Mouse (Mus musculus) cerebellum, postnatal 36 days (tissue): ENCODE data around the gene Dll4.

Source experiments
- DNase-seq, 2 experiments: peaks; one replicate each; pipeline ENCODE4 v3.0.0; 2021 to 2022; ENCODE audit warnings: mixed read lengths in 2 of 2

Dll4 gene

DNA sequence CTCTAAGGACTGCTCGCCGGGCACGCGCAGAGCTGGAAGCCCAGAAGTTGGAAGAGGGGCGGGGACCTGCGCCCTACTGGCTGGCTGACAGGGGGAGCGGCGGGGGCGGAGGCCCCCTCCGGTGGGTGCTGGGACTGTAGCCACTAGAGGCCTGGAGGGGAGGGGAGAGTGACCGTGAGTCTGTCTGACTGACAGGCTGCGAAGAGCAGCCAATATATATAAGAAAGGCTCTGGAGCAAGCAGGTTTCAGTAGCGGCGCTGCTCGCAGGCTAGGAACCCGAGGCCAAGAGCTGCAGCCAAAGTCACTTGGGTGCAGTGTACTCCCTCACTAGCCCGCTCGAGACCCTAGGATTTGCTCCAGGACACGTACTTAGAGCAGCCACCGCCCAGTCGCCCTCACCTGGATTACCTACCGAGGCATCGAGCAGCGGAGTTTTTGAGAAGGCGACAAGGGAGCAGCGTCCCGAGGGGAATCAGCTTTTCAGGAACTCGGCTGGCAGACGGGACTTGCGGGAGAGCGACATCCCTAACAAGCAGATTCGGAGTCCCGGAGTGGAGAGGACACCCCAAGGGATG, at the start of gene Dll4:
Gene Dll4, plus strand, starts transcription at position 217 of the 576 bp plus-strand sequence.
- DNase-seq, result no peak

DNA sequence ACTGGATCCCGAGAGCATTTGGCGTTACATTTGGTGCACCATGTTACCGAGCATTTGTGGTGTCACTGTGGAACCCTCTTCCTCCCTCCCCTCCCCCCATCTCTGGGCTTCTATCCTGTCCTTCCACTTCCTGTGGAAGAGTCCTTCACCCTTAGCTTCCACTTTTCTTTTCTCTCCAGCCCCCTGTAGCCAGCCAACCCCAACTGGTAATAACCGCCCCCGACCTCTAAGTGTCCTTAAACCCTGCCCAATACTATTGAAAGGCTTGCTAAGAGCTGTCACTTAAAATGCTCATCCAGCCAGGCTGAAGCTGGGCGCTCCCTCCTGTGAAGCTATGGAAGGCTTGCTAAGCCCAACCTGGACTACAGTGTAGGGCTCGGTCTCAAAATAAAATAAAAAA, 48.7 kb upstream of the Dll4 start:
- no peak for DNase-seq

DNA sequence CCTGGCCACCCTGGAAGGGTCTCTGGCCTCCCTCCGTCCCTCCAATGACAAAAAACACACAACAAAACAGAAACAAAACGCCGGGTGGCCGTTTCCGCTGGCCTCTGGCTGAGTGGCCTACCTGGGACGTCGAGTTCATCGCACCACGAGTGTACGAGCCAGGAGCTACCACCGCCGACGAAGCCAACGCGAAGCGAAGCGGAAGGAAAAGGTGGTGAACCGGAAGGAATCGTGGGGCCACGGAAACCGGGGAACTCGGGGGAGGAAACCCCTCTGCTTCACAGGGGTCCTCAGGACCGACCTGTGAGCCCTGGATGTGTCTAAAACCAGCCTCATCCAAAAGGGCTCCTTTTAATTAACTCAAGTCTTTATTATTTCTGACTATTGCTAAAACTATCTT, 47.8 kb upstream of the Dll4 start:
- no peak for DNase-seq

DNA sequence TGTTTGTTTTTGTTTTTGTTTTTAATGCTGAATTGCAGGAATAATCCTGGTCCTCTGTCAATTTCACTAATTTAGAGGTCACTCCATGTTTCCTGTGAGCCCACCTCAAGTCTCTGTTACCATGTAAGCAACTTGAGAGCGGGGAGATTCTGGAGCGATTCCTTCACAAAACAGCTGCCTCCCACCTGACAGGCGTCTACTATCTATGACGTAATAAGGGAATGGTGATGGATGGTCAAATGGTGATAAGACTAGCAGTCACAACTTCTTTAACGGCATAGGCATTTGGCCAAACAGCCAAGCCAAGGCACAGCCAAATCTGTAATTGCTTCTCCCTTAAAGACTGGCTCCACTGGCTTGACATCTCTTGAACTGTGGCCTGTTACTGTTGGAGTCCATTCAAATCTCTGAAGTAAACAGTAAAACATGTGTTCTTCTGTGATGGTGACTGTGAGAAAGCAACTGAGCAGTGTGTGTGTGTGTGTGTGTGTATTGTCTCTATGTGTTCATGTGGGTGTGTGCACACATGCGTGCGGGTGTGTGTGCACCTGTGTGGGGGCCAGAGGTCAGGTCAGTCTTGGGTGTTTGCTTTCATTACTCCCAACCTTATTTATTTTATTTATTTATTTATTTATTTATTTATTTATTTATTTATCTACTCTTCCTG, 43.6 kb upstream of the Dll4 start:
- DNase-seq, result no peak

DNA sequence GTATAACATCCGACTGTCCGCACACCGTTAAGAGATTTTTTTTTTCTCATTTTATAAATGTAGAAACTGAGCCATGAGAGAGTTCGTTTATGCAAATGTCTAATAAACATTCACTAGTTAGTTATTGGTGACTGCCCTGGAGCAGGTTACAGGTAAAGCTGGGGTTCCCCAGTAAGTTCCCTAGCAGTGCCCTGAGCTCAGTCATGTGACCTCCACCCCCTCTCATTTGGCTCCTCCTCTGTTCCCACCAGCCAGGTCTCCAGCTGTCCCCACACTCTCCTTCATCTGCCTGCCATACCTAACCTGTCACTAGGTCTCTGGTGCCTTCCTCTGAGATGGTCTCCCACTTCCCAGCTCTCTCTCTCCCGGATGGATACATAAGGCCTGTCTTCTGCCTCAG, 38.2 kb upstream of the Dll4 start:
- no peak for DNase-seq

DNA sequence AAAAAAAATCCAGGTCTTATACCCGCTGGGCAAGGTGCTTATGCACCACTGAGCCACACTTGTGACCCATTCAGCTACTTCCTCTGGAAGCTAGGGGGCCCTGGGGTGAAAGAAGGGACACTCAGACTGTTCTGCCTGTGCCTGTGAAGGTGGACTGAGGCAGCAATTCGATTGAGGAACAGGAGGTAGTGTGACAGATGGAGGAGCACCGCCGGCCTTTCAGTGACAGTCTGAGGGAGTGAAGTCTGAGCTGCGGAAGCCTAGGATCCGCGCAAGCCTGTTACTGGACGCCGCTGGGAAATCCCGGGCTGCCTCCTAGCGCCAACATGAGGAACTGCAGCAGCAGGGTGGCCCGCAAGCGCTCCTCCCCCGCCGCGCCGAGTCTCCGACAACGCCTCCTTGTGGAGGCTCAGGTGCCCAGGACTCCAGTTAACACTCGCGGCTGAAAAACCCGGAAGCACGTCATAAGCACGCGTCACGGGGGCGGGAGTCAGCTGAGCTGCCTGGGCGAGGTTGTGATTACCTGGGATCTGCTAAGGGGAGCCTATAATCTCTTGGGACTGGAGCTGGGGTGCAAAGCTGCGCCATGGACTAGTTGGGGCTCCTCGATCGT, 37.2 kb upstream of the Dll4 start, which contains the start of gene Vps18:
Gene Vps18, plus strand, starts transcription at position 471 of the 613 bp plus-strand sequence.
- DNase-seq, result peak; percentile 99

DNA sequence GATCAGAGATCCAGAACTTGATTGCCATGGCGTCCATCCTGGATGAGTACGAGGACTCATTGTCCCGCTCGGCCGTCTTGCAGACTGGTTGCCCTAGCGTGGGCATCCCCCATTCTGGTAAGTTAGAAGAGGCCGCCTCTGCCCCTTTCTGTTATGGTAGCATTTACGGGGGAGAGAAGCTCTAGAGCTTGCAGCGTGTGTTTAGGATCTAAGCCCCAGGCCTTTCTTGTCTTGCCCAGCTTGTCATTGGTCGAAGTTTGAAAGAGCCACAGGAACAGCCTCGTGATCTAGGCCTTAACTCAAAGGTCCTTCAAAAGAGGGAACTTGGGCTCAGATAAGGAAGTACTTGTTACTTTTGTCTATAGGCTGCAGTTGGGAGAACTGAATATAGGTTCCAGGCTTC, 36.6 kb upstream of the Dll4 start:
- DNase-seq, result no peak

DNA sequence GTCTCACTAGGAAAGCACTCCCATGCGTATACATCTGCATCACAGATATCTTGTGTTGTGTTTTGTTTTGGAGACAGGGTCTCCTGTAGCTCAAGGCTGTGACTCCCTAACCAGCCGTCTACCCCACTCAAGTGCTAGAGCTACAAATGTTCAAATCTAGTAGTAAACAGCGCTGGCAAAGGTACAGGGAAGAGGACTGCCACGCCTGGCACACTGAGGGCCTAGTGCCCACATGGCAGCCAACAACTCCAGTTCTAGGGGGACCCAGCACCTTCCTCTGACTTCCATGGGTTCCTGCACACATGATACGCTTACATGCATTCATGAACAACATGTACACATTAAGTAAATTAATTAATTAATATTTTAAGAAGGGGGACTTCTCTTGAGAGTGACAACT, 33.3 kb upstream of the Dll4 start:
- DNase-seq, result no peak

DNA sequence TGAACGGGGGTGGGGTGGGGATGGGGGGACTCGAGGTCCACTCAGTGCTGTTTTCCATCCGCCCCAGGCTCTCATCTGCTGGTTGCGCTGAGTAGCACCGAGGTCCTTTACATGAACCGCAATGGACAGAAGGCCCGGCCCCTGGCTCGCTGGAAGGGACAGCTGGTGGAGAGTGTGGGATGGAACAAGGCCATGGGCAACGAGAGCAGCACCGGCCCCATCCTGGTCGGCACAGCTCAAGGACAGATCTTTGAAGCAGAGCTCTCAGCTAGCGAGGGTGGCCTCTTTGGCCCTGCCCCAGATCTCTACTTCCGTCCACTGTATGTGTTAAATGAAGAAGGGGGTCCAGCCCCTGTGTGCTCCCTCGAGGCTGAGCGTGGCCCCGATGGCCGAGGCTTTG, 32.7 kb upstream of the Dll4 start:
- peak; percentile 71 to 78 for DNase-seq

DNA sequence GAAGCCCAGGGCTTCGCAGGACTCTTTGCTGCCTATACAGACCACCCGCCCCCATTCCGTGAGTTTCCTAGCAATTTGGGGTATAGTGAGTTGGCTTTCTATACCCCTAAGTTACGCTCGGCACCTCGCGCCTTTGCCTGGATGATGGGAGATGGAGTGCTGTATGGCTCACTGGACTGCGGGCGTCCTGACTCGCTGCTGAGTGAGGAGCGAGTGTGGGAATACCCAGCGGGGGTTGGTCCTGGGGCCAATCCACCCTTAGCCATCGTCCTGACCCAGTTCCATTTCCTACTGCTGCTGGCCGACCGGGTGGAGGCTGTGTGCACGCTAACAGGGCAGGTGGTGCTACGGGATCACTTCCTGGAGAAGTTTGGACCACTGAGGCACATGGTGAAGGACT, 32.3 kb upstream of the Dll4 start:
- peak in 1 of 2 experiments; percentile 36 for DNase-seq

DNA sequence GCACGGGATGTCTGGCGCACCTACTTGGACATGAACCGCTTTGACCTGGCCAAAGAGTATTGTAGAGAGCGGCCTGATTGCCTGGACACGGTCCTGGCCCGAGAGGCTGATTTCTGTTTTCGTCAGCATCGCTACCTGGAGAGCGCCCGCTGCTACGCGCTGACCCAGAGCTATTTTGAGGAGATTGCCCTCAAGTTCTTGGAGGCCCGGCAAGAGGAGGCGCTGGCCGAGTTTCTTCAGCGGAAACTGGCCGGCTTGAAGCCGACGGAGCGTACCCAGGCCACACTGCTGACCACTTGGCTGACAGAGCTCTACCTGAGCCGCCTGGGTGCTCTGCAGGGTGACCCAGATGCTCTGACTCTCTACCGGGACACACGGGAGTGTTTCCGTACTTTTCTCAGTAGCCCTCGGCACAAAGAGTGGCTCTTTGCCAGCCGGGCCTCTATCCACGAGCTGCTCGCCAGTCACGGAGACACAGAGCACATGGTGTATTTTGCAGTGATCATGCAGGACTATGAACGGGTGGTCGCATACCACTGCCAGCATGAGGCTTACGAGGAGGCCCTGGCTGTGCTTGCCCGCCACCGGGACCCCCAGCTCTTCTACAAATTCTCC, 31.7 kb upstream of the Dll4 start:
- peak; percentile 61 to 63 for DNase-seq

DNA sequence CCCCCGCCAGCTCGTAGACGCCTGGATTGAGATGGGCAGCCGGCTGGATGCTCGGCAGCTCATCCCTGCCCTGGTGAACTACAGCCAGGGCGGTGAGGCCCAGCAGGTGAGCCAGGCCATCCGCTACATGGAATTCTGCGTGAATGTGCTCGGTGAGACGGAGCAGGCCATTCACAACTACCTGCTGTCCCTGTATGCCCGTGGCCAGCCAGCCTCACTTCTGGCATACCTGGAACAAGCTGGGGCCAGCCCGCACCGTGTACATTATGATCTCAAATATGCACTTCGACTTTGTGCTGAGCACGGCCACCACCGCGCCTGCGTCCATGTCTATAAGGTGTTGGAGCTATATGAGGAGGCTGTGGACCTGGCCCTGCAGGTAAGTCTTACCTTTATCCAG, 31.2 kb upstream of the Dll4 start:
- peak; percentile 36 to 40 for DNase-seq

DNA sequence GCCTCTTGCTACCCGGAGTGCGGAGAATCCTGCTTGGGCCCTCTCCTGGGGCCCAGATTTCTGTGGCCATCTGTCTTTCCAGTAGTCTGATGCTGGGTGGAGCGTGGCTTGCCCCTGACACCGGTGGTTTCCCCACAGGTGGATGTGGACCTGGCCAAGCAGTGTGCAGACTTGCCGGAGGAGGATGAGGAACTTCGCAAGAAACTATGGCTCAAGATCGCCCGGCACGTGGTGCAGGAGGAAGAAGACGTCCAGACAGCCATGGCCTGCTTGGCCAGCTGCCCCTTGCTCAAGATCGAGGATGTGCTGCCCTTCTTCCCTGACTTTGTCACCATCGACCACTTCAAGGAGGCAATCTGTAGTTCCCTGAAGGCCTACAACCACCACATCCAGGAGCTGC, 28.8 kb upstream of the Dll4 start:
- no peak for DNase-seq

DNA sequence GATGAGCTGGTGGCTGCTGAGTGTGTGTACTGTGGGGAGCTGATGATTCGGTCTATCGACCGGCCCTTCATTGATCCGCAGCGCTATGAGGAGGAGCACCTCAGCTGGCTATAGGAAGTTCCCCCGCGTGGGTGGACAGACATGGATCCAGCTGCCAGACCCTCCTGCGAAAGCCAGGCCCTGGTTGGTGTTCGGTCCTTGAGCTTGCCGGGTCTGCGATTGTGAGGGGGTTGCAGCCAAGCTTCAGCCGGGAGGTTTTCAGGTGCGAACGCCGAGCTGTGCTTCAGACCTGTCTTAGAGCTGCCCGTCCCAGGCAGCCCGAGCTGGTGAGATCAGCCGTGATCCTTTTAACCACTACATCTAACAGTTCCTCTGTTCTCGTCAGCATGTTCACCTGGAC, 28.1 kb upstream of the Dll4 start:
- DNase-seq, result no peak

DNA sequence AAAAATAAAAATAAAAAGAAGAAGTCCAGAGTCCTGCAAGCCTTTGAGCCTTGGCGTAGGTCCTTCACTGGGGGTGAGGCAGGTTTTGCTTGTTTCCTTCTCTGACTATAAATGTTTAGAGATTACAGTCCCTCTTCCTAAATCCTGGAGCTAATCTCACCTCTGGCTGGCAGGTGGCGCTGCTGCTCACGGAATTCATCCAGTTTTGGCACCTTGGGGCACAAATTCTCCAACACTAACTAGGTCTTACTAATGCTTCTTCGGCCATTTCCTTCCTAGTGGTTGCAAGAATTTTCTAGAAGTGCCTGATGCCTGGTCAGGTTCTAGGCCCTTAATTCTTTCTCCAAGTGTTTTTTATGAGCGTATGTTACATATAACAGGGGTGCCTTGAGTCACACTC, 27.3 kb upstream of the Dll4 start:
- DNase-seq, result peak; percentile 75 to 78

DNA sequence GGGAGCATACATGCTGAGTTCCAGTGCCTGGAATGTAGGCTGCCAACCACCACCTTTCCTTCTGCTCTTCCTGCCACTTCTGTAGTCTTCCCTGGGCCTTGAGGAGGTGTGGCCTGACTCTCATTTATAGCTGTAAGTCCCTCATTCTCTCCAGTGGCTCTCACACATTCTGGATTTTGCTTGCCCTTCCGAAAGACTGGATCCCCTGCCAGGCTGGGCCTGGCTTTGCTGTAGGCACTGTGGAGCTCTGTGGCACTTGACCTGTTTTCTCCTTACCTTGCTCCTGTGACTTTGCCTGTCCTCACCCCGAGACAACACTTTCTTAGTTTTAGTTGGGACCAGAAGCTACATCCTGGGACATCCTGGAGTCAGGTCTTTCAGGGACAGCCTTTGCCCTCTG, 26.7 kb upstream of the Dll4 start:
- no peak for DNase-seq

DNA sequence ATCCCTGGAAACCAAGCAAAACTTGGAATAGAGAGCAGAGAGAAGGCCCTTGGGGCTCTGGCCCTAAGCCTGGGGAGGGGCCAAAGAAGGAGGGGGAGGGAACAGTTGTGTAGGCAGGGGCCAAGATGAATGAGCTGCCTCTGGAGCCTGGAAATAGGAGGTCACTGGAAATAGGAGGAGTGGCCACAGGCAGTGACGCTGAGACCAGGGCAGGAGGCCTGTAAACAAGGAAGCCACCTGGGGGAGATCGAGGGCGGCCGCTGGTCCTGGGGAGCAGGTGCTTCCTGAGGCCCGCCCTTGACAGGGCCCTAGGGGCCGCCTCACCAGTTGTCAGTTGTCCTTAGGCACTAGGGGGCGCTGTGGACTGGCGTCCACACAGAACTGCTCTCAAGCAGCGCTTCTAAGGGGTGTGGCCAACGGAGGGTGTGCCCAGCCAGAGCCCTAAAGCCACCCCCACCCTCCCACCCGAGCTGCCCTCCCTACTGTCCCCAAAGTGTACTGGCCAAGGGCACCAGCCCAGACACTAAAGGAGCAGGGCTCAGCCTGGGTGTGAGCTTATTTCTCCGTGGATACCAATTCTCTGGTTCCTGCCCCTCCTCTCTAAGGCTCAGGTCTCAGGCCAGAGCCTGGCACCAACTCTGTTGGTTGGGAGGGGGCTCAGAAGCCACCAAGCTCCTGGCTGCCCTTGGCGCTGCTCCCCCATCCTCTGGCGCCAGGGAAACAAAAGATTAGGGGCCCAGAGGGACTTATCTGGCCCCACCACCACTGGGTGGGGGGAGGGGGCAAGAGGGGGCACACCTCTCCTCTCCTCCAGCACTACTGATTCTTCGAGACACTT, 25.4 kb upstream of the Dll4 start:
- DNase-seq, result peak; percentile 69 to 74

DNA sequence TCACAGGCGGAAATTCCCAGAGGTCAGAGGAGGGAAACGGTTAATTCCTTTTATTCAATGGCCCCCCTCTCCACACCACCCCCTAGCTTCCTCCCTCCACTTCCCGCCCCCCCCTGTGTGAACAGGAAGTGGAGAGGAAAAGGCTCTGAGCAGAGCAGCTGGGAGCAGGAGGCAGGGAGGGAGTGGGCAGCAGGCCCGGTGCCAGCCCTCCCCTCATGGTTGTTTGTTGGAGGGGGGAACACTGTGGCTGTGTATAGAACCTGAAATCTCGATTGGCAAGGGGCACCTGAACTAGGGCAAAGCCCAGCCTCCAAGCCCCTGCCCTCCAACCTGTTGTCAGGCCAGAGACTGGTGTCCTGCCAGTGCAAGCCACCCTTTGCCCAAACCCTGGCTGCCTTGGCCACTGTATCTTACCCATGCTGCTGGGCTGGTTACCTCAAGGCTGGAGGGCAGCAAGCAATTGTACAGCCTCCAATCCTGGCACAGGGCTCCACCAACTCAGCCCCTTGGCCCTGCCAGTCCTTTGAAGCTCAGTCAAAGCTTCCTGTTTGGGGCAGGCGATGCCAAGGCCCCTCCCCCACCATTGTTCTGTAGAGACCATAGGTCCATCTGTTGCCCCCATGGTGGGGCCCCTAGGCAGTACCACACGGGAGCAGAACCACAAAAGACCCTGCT, 24.6 kb upstream of the Dll4 start:
- DNase-seq, result no peak

DNA sequence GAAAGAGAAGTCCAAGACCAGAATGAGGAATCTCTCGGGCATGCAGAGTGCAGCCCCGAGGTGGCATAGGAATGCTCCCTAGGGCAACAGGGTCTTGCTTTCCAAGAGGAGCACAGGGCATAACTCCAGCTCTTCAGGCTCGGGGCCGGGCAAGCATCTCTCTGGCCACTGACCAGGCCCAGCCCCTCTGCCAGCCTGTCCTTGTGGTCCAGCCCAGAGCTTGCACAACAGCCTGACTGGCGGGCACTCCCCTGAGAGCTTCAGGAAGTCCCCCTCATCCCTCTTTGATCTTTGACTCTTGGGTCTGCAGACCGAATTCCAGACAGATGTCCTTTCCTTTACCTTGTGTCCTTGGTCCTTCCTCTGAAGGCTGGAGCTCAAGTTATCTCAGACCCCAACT, 22.7 kb upstream of the Dll4 start:
- no peak for DNase-seq

DNA sequence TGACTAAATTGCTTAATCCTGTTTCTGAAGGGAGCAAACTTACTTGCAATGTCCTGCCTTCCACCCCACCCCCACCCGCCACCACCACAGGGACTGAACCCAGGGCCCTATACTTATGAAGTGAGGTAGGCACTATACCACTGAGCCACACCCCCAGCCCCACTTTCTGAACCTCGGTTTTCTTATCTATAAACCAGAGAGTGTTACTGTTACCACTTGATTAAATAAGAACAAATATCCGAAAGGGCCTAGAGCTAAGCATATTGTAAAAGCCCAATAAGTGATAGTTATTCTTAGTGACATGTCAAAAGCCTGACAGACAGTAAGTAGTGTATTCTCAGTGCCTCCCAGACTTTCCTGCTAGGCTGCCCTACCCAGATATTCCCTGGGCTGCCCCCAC, 21.2 kb upstream of the Dll4 start:
- no peak for DNase-seq

DNA sequence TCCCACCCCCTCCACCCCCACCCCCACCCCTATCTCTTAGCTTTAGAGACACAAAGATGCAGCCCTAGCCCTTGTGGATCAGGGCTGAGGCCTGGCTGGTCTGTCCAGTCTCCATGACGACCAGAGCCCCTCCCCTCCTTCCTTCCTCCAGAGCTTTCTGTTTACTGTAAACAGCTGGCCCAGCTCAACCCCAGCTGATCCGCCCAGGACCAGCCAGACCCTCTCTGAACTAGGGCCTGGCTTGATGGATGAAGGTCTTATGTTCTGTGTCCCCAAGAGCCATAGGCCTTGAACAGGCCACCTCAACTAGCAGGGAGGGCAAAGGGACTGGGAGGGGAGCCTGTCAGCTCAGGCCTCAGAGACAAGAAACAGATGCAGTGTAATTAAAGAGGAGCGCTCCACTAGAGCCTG, 20.8 kb upstream of the Dll4 start:
- no peak for DNase-seq

DNA sequence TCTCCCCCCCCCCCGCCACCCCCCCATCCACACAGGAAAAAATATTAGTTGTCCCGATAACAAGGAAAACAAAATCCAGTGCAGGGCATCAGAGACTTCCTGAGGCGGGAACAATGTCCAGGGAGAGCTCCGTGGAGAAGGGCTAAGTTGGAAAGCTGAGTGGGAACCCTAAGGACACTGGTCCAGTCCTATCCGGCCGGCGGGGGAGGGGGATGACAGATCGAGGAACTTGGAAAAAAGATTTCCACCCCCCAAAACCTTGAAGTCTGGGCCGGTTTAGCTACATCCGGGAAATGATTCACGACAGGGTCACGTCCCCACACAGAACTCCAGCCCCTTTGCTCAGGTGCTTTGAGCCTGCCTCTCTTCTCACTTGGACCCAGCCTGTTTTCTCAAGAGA, 14.0 kb upstream of the Dll4 start:
- DNase-seq, result no peak
